Mouse (Mus musculus) erythroblast, embryonic 14.5 days (primary cell): ENCODE measurements around the gene Car8.

ENCODE experiments used
- GATA1 ChIP-seq: IDR thresholded peaks from 2 replicates; pipeline ENCODE4 v1.6.1; 2012; ENCODE audit warnings: low read length, inconsistent platforms, mixed read lengths
- TAL1 ChIP-seq: IDR thresholded peaks from 3 replicates; pipeline ENCODE4 v1.6.1; 2012; ENCODE audit warnings: low read length, inconsistent platforms, mixed read lengths

DNA sequence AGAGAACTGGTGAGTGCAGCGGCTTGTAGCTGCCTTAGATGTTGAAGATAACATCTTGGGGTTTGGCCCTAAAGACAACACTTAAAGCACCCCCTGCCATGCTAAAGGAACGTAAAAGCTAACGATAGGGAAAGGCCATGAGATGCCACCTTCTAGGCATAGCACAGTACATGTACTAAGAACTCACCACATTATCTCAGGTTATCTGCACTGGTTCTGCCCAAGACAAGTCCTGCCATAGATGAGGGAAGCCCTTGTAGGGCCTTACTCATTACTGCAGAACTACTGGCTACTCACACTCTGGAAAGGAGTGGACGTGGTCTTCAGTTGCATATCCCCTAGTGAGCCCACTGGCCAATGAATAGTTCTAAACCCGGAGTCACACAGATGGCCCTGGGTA lies 21.6 kb downstream of the Car8 start:
- TF ChIP-seq TAL1 (no peak), GATA1 (no peak)
